Mouse (Mus musculus): ENCODE measurements around the gene Pdhb. TPM values are rescaled to one million over a fixed set of nuclear protein-coding genes. Genes with fewer than 3 reads are reported as not detected.

Gene Pdhb
- 100 to 1,000 TPM; 169 to 171 TPM for total RNA-seq (2021)
- long read RNA-seq, transcript Pdhb-201 (10 exons, 1,513 nt), result major isoform, 104 of 126 reads
- long read RNA-seq, partial matches to known transcripts, result 9 of 126 reads
- long read RNA-seq, other reads (novel, unspliced or antisense), result 11 of 126 reads

DNA sequence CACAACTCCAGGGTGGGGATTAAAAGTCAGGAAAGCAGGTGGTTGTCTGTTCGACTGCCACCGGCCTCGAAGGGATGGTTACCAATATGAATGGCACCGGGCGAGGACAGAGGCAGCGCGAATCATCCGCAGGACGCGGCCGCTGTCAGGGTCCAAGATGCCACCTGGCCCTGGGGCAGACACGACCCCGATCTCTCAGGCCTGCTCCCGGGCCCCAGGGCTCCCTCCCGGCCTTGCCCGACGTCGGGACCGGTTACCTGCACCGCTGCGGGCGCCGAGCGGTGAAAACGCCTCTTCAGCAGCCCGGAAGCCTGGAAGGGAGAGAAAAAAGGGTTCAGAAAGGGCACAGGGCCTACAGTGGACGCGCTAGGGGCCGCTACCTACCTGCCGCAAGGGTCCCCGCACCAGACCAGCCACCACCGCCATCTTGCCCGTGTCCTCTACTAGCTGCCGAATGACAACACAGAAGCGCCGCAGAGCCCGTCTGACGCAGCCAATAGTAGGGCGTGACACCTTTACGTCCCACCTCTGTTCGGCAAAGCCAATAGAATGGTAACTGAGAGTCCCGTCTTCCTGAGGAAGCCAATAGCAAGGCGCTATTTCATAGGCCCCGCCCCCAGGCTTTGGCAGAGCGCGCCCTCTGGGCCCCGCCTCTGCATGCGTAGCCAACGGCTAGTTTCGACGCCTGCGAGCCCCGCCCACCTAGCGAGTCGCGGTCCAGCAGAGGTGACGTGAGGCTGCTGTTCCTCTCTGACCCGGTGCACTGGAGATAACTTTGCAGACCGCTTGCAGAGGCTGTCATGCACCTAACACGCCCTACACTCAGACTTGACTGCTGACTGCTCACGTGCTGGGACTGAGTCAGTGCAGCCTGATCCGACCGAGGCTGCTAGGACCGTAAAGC lies at the start of gene Pdhb:
Gene Pdhb, minus strand, starts transcription at position 519 of the 904 bp plus-strand sequence.
- peak; percentile 98 to 100 for DNase-seq (ENCODE audit: low spot score in 2 of 2)

GRCm38 (mm10) chr14:8222561-8222960 lies 49.7 kb upstream of the Pdhb start:
- no peak for DNase-seq (ENCODE audit: low spot score in 2 of 2)

DNA sequence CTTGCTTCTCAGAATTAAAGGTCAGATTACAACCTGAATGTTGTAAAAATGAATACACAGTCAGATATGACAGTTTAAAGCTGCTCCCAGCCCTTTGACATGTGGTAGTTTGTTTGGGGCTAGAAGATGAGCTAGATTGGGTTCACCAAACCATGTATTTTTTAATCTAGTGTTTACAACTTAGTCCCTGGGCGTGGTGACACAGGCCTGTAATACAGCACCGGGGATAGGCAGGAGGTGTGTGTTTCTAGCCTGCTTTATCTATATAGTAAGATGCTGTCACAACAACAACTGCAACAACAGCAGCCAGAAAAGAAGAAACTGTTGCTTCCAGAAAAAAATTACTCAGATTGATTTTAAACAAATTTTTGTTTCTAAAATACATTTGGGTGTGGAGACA lies 48.1 kb upstream of the Pdhb start:
- DNase-seq (ENCODE audit: low spot score in 2 of 2), result no peak

GRCm38 (mm10) chr14:8220306-8220705 lies 47.5 kb upstream of the Pdhb start:
- no peak for DNase-seq (ENCODE audit: low spot score in 2 of 2)

DNA sequence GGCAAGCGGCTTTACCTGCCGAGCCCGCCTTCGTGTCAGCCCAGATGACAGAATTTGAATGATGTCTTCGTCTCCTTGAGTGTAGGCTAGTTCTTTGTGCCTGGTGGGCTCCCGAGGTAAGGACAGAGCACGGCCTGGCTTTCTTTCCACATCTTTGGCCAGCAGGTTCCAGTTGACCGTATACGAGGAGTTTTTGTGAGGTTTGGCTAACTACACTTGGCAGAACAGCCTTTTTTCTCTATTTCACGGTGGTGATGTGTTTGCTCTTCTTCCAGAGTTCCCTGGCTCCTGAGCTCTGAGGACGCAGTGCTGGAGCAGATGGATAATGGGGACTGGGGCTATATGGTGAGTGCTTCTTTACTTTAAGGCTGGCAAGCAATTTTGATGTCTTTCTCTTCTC lies 47.1 kb upstream of the Pdhb start:
- no peak for DNase-seq (ENCODE audit: low spot score in 2 of 2)

- no peak for DNase-seq (ENCODE audit: low spot score in 2 of 2)
Measured at GRCm38 (mm10) chr14:8218730-8219380, 46.0 kb upstream of the Pdhb start.

DNA sequence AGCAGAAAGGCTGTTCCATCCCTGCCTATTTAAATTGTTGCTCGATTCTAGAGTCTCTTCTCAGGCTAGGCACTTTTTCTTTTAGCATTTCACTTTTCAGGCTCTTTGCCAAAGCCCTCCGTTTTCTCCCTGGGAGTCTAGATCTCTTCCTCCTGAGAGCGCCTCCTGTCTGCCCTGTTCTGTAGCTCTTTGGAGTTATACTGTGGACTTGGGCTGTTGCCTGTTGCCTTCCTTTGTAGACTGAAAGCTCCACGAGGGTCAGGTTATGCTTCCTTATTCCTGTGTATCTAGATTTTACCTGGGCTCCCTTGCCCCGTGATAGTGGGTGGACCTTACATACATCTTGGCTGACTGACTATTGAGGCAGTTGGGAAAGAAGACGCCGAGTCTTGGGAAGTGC lies 45.4 kb upstream of the Pdhb start:
- no peak for DNase-seq (ENCODE audit: low spot score in 2 of 2)

DNA sequence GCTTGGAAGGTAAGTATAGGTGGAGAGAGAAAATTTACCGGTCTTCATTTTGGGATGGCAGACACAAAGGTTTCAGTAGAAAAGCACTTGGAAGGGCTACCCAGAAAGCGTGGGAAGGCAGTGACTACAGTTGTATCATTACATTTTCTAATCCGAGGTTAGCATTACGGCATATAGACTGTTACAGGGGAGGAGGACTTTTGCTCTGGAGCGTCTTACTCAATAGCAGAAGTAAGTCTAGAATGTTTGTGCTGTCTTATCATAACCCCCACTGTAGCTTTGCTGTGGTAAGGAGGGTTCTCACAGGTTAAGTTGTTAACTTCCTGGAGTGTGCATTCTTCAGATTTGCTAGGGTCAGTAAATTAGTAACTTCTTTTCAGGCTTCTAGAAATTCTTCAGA lies 43.3 kb upstream of the Pdhb start:
- DNase-seq (ENCODE audit: low spot score in 2 of 2), result no peak

DNA sequence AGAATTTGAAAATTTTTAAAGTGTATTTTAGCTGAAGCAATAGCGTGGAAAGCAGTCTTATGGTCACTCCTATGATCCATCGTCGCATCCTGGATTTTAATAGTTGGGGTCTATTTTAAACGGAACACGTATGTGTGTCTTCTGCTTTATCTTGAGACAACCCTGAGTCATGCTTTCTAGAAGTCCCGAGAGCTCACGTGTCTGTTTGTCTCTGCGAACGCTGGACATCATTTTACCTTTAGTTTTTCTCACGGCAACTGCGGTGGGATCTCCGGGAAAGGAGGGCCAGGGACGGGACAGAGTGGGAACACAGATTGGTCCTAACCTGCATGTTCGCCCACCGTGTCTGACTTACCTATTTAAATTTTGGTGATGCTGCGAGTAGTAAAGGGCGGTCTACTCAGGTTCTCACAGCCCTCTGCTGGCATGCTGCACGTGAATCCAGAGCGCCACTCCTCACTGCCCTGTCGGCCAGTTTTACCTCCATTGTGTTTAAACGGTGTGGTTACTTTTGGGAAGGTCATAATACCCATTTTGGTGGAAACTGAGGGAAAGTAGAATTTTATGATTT lies 42.5 kb upstream of the Pdhb start:
- no peak for DNase-seq (ENCODE audit: low spot score in 2 of 2)

DNA sequence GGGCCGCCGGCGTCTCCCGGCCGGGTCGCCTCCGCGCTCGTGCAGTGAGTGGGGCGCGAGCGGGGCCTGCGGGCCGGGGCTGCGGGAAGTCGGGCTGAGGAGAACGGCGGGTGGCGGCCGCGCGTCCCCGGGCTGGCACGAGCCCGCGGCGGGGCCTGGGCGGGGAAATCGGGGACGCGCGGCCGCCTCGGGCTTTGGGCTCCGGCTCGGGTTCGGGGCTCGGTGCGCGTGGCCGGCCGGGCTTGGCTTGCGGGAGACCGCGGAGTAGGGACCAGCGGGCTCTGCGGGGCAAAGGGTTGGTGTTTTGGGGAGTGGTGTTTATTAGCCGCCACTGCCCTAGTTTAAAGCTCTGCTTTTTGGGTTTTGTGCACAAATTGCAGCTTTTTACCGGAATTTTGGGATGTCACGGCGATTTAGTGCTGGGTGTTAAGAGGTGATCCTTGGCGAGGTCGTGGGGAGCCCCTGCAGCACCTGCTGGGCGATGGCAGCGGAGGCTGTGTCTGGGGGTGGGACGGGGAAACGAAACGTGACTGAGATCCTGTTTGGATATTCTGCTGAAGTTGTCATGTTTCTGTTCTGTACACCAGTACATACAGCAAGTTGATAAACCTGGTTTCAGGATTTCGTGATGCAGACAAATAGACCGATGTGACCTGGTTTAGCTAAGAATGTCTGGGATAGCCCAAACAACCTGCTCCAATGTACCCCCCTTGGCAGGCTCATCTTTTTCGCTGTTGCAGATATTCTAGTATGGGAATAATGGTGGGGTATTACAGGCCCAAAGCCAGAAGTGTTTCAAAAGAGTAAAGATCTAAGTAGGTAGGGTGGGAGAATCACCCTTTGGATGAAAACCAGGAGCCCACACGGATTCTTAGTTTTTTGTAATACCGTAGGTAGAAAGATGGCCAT lies 41.7 kb upstream of the Pdhb start:
- peak in 1 of 2 experiments; percentile 71 for DNase-seq (ENCODE audit: low spot score in 2 of 2)

DNA sequence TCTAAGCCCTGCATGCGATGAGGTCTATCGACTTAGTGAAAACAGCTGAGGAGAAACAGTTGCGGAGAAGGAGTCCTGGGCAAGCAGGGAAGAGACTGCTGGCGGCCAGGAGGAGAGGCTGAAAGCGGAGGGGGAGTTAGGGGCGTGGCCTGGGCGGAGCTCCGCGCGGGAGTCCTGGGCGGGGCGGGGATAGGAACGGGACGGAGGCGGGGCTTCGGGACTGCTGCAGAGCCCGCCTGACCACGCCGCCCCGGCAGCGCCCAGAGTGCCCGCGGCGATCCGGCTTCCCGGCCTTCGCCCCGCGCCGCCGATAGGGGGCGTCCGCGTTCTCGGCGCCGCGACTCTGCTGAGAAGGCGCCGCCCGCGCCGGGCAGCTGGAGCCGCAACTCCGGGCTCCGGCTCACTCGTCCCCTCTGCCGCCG lies 41.0 kb upstream of the Pdhb start, which contains the start of gene Kctd6:
Gene Kctd6, plus strand, starts transcription at position 338 of the 422 bp plus-strand sequence.
- peak; percentile 96 to 99 for DNase-seq (ENCODE audit: low spot score in 2 of 2)

DNA sequence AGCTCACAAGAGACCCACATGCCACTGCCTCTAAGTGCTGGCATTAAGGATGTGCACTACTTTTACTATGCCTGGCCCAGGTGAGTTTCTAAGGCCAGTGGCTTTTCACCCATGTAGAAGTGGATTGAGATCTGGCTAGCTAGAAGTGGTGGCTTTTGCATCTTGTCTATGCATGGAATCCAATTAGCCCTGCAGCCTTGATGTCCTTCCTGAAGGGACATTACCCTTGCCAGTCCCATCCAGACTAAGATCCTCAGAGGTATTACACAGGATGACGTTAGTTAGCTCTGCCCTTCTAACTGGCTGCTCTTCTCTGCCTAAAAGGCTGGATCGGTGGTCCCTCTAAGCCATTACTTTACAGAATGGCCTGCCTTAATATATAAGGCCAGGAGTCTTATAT lies 40.2 kb upstream of the Pdhb start:
- no peak for DNase-seq (ENCODE audit: low spot score in 2 of 2)

DNA sequence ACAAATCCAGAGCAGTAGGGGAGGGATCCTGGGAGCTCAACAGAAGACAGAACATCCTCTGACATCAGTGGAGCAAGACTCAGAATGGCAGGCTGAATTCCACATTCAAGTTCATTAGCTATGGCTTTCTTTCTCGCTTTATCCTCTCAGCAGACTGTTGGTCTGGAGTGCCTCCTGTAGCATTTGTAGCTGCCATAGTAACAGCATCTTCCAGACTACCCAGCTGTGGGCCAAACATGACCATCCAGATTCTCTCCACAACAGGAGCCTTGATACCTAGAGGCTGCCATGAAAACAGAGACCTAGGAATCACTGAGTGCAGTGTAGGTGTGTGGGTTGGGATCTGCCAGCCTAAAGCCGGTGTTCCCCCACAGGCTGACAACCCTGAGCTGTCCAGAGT lies 37.1 kb upstream of the Pdhb start:
- DNase-seq (ENCODE audit: low spot score in 2 of 2), result no peak

DNA sequence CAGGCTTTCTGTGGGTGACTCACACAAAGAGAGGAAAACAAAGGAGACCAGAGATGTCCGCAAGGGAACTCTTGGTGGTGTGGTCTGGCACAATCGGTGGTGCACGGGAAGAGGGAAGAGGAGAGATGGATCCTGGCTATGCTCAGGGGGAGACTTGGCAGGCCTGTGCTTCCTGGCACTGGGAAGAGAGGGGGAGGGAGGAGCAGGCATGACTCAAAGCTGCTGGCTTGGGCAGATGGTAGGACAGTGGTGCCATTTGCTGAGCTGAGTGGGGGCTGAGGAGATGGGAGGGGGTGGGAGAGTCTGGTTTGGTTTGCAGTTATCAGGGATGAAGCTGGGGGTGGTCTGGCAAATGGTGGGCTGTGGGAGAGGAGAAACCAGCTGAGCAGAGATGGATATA lies 36.1 kb upstream of the Pdhb start:
- peak; percentile 89 to 93 for DNase-seq (ENCODE audit: low spot score in 2 of 2)

DNA sequence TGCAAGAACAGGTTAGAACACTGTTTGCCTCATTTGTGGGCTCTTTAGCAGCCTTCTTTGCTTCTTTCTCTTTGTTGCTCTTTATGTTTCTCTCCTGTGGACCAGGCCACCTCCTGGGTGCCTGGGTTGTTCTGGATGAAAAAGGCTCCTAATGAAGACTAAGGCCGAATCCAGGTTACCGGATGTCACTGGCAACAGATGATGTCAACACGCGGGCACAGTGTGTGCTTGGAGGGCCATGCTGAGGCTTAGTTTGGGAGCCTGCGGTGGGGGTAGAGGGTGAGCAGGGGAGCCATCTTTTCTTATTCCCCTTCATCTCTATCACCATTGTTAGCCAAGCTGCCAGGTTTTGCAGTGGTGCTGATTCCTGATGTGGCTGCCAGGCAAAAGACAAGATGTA lies 34.7 kb upstream of the Pdhb start:
- DNase-seq (ENCODE audit: low spot score in 2 of 2), result no peak

GRCm38 (mm10) chr14:8207105-8207504 lies 34.3 kb upstream of the Pdhb start:
- no peak for DNase-seq (ENCODE audit: low spot score in 2 of 2)

GRCm38 (mm10) chr14:8206179-8206910 lies 33.5 kb upstream of the Pdhb start:
- DNase-seq (ENCODE audit: low spot score in 2 of 2), result no peak

DNA sequence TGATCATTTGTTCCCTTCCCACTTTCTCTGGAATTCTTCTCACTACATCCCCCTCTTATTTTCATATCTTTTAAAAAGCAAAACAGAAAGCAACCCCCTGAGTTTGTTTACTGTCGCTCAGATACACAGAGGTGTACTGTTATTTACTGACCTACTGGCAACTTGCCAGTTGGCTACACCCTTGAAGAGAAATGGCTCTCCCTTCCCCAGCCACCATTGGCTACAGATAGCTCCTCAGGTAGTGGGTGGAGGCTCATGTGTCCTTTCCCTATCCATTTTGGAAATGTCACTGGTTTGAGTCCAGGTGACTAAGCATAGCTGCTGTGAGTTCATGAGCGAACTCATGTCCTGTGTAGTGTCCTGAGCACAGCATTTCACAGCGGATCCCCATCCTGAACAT lies 28.9 kb upstream of the Pdhb start:
- no peak for DNase-seq (ENCODE audit: low spot score in 2 of 2)

- DNase-seq (ENCODE audit: low spot score in 2 of 2), result no peak
Measured at GRCm38 (mm10) chr14:8200769-8201168, 27.9 kb upstream of the Pdhb start.

DNA sequence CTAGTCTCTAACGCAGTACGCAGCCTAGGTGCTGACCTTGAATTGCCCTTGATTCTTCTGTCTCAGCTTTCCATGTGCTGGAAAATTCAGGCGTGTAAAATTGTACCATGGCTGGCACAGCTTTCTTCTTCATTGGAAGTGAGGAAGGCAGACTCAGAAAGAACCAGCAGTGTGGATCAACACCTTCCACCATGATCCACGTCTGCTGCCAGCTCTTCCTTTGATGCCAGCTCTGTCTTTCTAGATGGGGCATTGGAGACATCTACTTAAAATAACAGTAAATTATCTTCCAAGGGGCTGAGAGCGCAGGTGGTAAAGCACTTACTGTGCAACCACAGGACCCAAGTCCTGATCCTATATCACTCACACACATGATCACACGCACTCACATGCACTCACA lies 19.9 kb upstream of the Pdhb start:
- no peak for DNase-seq (ENCODE audit: low spot score in 2 of 2)
